Mouse (Mus musculus): ENCODE data around the gene Nox1. TPM values are rescaled to one million over a fixed set of nuclear protein-coding genes. Genes with fewer than 3 reads are reported as not detected.
A peak's percentile ranks its signal among the peaks of the same experiment; 100 is the strongest.

The Nox1 gene
- polyA plus RNA-seq, 2 experiments = 0.06 TPM; not detected in 1

- no peak for TF ChIP-seq POLR2A (IDR thresholded peaks at IDR 0.05; ENCODE audit: borderline replicate concordance, extremely low read depth, insufficient read depth, insufficient read length)
- H3K27me3 ChIP-seq (ENCODE audit: control insufficient read depth, insufficient read depth, low read length) = no peaks in the 10 kb centered on the region
- peak; percentile 8 for DNase-seq (ENCODE audit: low spot score)
- no peak overlapping the region for H3K4me2 ChIP-seq (replicated peaks; ENCODE audit: low read depth, low read length, severe bottlenecking)
- no peak overlapping the region for H3K4me3 ChIP-seq (replicated peaks; ENCODE audit: low read length)
- H3K36me3 ChIP-seq (ENCODE audit: control insufficient read depth, insufficient read depth, low read length) = no peaks in the 10 kb centered on the region
- 36% methylated on average over 5 of the region's 5 CpGs for WGBS
- no peaks in the 10 kb centered on the region for H3K4me1 ChIP-seq (ENCODE audit: control insufficient read depth, insufficient read depth, low read length)
- no peak overlapping the region for H3K9ac ChIP-seq (ENCODE audit: low read depth, low read length, severe bottlenecking)
- no peaks in the 10 kb centered on the region for H3K9me3 ChIP-seq (ENCODE audit: control insufficient read depth, low read length)
- no peak overlapping the region for H3K27ac ChIP-seq (replicated peaks; ENCODE audit: low read depth, low read length)
- no peak for ATAC-seq (ENCODE audit: low FRiP score, low read depth)
Observed at GRCm38 (mm10) chrX:134132295-134132694, 89.5 kb downstream of the Nox1 start.

- H3K27me3 ChIP-seq (ENCODE audit: control insufficient read depth, insufficient read depth, low read length) = no peaks in the 10 kb centered on the region
- no peak overlapping the region for H3K9ac ChIP-seq (ENCODE audit: low read depth, low read length, severe bottlenecking)
- H3K4me2 ChIP-seq (replicated peaks; ENCODE audit: low read depth, low read length, severe bottlenecking) = no peak overlapping the region
- no peaks in the 10 kb centered on the region for H3K4me1 ChIP-seq (ENCODE audit: control insufficient read depth, insufficient read depth, low read length)
- 77% methylated on average over 3 of the region's 3 CpGs for WGBS
- no peaks in the 10 kb centered on the region for H3K9me3 ChIP-seq (ENCODE audit: control insufficient read depth, low read length)
- H3K27ac ChIP-seq (replicated peaks; ENCODE audit: low read depth, low read length) = no peak overlapping the region
- no peak for TF ChIP-seq POLR2A (IDR thresholded peaks at IDR 0.05; ENCODE audit: borderline replicate concordance, extremely low read depth, insufficient read depth, insufficient read length)
- no peak for DNase-seq (ENCODE audit: low spot score)
- no peaks in the 10 kb centered on the region for H3K36me3 ChIP-seq (ENCODE audit: control insufficient read depth, insufficient read depth, low read length)
- H3K4me3 ChIP-seq (replicated peaks; ENCODE audit: low read length) = no peak overlapping the region
- ATAC-seq (ENCODE audit: low FRiP score, low read depth) = no peak
Observed at GRCm38 (mm10) chrX:134128549-134128948, 93.2 kb downstream of the Nox1 start.

- no peak for ATAC-seq (ENCODE audit: low FRiP score, low read depth)
- Histone ChIP-seq H3K4me3 (replicated peaks; ENCODE audit: low read length) (no peak overlapping the region), H3K27ac (replicated peaks; ENCODE audit: low read depth, low read length) (no peak overlapping the region), H3K4me1 (ENCODE audit: control insufficient read depth, insufficient read depth, low read length) (no peaks in the 10 kb centered on the region), H3K9ac (ENCODE audit: low read depth, low read length, severe bottlenecking) (no peak overlapping the region), H3K9me3 (ENCODE audit: control insufficient read depth, low read length) (no peaks in the 10 kb centered on the region), H3K4me2 (replicated peaks; ENCODE audit: low read depth, low read length, severe bottlenecking) (no peak overlapping the region), H3K27me3 (ENCODE audit: control insufficient read depth, insufficient read depth, low read length) (no peaks in the 10 kb centered on the region), H3K36me3 (ENCODE audit: control insufficient read depth, insufficient read depth, low read length) (no peaks in the 10 kb centered on the region)
- no peak for TF ChIP-seq POLR2A (IDR thresholded peaks at IDR 0.05; ENCODE audit: borderline replicate concordance, extremely low read depth, insufficient read depth, insufficient read length)
- 72% methylated on average over 3 of the region's 3 CpGs for WGBS
- DNase-seq (ENCODE audit: low spot score) = no peak
Observed at GRCm38 (mm10) chrX:134116417-134116816, 105.3 kb downstream of the Nox1 start.

- no peaks in the 10 kb centered on the region for H3K27me3 ChIP-seq (ENCODE audit: control insufficient read depth, insufficient read depth, low read length)
- DNase-seq (ENCODE audit: low spot score) (no peak), ATAC-seq (ENCODE audit: low FRiP score, low read depth) (no peak)
- H3K4me2 ChIP-seq (replicated peaks; ENCODE audit: low read depth, low read length, severe bottlenecking) = no peak overlapping the region
- no peak overlapping the region for H3K9ac ChIP-seq (ENCODE audit: low read depth, low read length, severe bottlenecking)
- H3K9me3 ChIP-seq (ENCODE audit: control insufficient read depth, low read length) = no peaks in the 10 kb centered on the region
- 79% methylated on average over 3 of the region's 3 CpGs for WGBS
- H3K27ac ChIP-seq (replicated peaks; ENCODE audit: low read depth, low read length) = no peak overlapping the region
- H3K36me3 ChIP-seq (ENCODE audit: control insufficient read depth, insufficient read depth, low read length) = no peaks in the 10 kb centered on the region
- H3K4me3 ChIP-seq (replicated peaks; ENCODE audit: low read length) = no peak overlapping the region
- H3K4me1 ChIP-seq (ENCODE audit: control insufficient read depth, insufficient read depth, low read length) = no peaks in the 10 kb centered on the region
- TF ChIP-seq POLR2A (IDR thresholded peaks at IDR 0.05; ENCODE audit: borderline replicate concordance, extremely low read depth, insufficient read depth, insufficient read length) = no peak
Observed at GRCm38 (mm10) chrX:134111767-134112166, 110.0 kb downstream of the Nox1 start.

- Histone ChIP-seq H3K9me3 (ENCODE audit: control insufficient read depth, low read length) (no peaks in the 10 kb centered on the region), H3K4me2 (replicated peaks; ENCODE audit: low read depth, low read length, severe bottlenecking) (no peak overlapping the region), H3K4me1 (ENCODE audit: control insufficient read depth, insufficient read depth, low read length) (no peaks in the 10 kb centered on the region), H3K4me3 (replicated peaks; ENCODE audit: low read length) (no peak overlapping the region), H3K27me3 (ENCODE audit: control insufficient read depth, insufficient read depth, low read length) (no peaks in the 10 kb centered on the region), H3K9ac (ENCODE audit: low read depth, low read length, severe bottlenecking) (no peak overlapping the region), H3K36me3 (ENCODE audit: control insufficient read depth, insufficient read depth, low read length) (no peaks in the 10 kb centered on the region), H3K27ac (replicated peaks; ENCODE audit: low read depth, low read length) (no peak overlapping the region)
- TF ChIP-seq POLR2A (IDR thresholded peaks at IDR 0.05; ENCODE audit: borderline replicate concordance, extremely low read depth, insufficient read depth, insufficient read length) = no peak
- DNase-seq (ENCODE audit: low spot score) (no peak), ATAC-seq (ENCODE audit: low FRiP score, low read depth) (no peak)
- WGBS = 92% methylated on average over 2 of the region's 2 CpGs
Observed at GRCm38 (mm10) chrX:134102641-134103040, 119.1 kb downstream of the Nox1 start.

- Histone ChIP-seq H3K36me3 (ENCODE audit: control insufficient read depth, insufficient read depth, low read length) (peaks cover 4% of the 10 kb centered on the region; the same call in 1 of the 2 replicates), H3K9me3 (ENCODE audit: control insufficient read depth, low read length) (no peaks in the 10 kb centered on the region), H3K4me3 (replicated peaks; ENCODE audit: low read length) (no peak overlapping the region), H3K27ac (replicated peaks; ENCODE audit: low read depth, low read length) (no peak overlapping the region), H3K4me1 (ENCODE audit: control insufficient read depth, insufficient read depth, low read length) (no peaks in the 10 kb centered on the region), H3K9ac (ENCODE audit: low read depth, low read length, severe bottlenecking) (no peak overlapping the region), H3K27me3 (ENCODE audit: control insufficient read depth, insufficient read depth, low read length) (no peaks in the 10 kb centered on the region), H3K4me2 (replicated peaks; ENCODE audit: low read depth, low read length, severe bottlenecking) (no peak overlapping the region)
- ATAC-seq (ENCODE audit: low FRiP score, low read depth) (no peak), DNase-seq (ENCODE audit: low spot score) (no peak)
- TF ChIP-seq POLR2A (IDR thresholded peaks at IDR 0.05; ENCODE audit: borderline replicate concordance, extremely low read depth, insufficient read depth, insufficient read length) = no peak
- 88% methylated on average over 1 of the region's 1 CpGs for WGBS
Observed at GRCm38 (mm10) chrX:134085453-134085852, 136.3 kb downstream of the Nox1 start.

Data from limb, embryonic 14.5 days (tissue).